Mouse (Mus musculus): ENCODE measurements around the gene Npc2.

The Npc2 gene

GRCm38 (mm10) chr12:84784604-84785381 is 11.8 kb upstream of the Npc2 start:
- peak; percentile 89 for DNase-seq (ENCODE audit: low spot score)

GRCm38 (mm10) chr12:84776229-84776628 is 3.3 kb upstream of the Npc2 start:
- no peak for DNase-seq (ENCODE audit: low spot score)

GRCm38 (mm10) chr12:84774376-84774775 is 1.4 kb upstream of the Npc2 start:
- peak; percentile 50 for DNase-seq (ENCODE audit: low spot score)

- no peak for DNase-seq (ENCODE audit: low spot score)
Observed at GRCm38 (mm10) chr12:84773476-84773875, 524 bp upstream of the Npc2 start.

- DNase-seq (ENCODE audit: low spot score) = no peak
Observed at GRCm38 (mm10) chr12:84771981-84772520, 901 bp downstream of the Npc2 start.

GRCm38 (mm10) chr12:84769624-84770023 is 3.3 kb downstream of the Npc2 start:
- peak; percentile 47 for DNase-seq (ENCODE audit: low spot score)

- peak; percentile 61 for DNase-seq (ENCODE audit: low spot score)
Observed at GRCm38 (mm10) chr12:84767510-84767909, 5.4 kb downstream of the Npc2 start.

GRCm38 (mm10) chr12:84766113-84766735 is 6.7 kb downstream of the Npc2 start:
- no peak for DNase-seq (ENCODE audit: low spot score)

GRCm38 (mm10) chr12:84765506-84765905 is 7.4 kb downstream of the Npc2 start:
- DNase-seq (ENCODE audit: low spot score) = no peak

GRCm38 (mm10) chr12:84764756-84765155 is 8.2 kb downstream of the Npc2 start:
- DNase-seq (ENCODE audit: low spot score) = no peak

GRCm38 (mm10) chr12:84763577-84764218 is 9.3 kb downstream of the Npc2 start:
- peak; percentile 64 for DNase-seq (ENCODE audit: low spot score)

GRCm38 (mm10) chr12:84762532-84762931 is 10.4 kb downstream of the Npc2 start:
- no peak for DNase-seq (ENCODE audit: low spot score)

- DNase-seq (ENCODE audit: low spot score) = no peak
Observed at GRCm38 (mm10) chr12:84759063-84759462, 13.9 kb downstream of the Npc2 start.

- DNase-seq (ENCODE audit: low spot score) = no peak
Observed at GRCm38 (mm10) chr12:84756016-84756415, 16.9 kb downstream of the Npc2 start.

GRCm38 (mm10) chr12:84755008-84755695 is 17.8 kb downstream of the Npc2 start:
- DNase-seq (ENCODE audit: low spot score) = no peak

- DNase-seq (ENCODE audit: low spot score) = no peak
Observed at GRCm38 (mm10) chr12:84752131-84752977, 20.6 kb downstream of the Npc2 start.

GRCm38 (mm10) chr12:84750661-84751060 is 22.3 kb downstream of the Npc2 start:
- DNase-seq (ENCODE audit: low spot score) = no peak

- no peak for DNase-seq (ENCODE audit: low spot score)
Observed at GRCm38 (mm10) chr12:84748134-84748533, 24.8 kb downstream of the Npc2 start.

- no peak for DNase-seq (ENCODE audit: low spot score)
Observed at GRCm38 (mm10) chr12:84745700-84746099, 27.3 kb downstream of the Npc2 start.

- DNase-seq (ENCODE audit: low spot score) = no peak
Observed at GRCm38 (mm10) chr12:84743496-84743895, 29.5 kb downstream of the Npc2 start.

- DNase-seq (ENCODE audit: low spot score) = no peak
Observed at GRCm38 (mm10) chr12:84733366-84733765, 39.6 kb downstream of the Npc2 start.
